Mouse (Mus musculus): ENCODE measurements around the gene Ctnna3. TPM values are rescaled to one million over a fixed set of nuclear protein-coding genes. Genes with fewer than 3 reads are reported as not detected.
"Not testable (repeated sequence)": the region's sequence is repeated elsewhere in the genome, so short reads cannot be mapped to it uniquely, and the experiment has no call there.

Ctnna3 gene
- polyA plus RNA-seq, 1 experiment from 2014 or later, result 18.5 TPM

- Histone ChIP-seq H3K27me3 (replicated peaks) (no peaks in the 10 kb centered on the region), H3K36me3 (no peaks in the 10 kb centered on the region), H3K9me3 (no peaks in the 10 kb centered on the region), H3K9ac (no peak overlapping the region), H3K27ac (replicated peaks) (0 out of 2 replicates have a peak overlapping the region, but pooled peaks have one; percentile 13), H3K4me3 (no peak overlapping the region), H3K4me2 (no peak overlapping the region), H3K4me1 (peaks cover 19% of the 10 kb centered on the region)
- no peak for ATAC-seq (ENCODE audit: extremely low read depth, insufficient number of reproducible peaks, low FRiP score, low TSS enrichment)
- WGBS, result 88% methylated on average over 9 of the region's 9 CpGs
Measured at GRCm38 (mm10) chr10:64224007-64224406, 794.1 kb downstream of the Ctnna3 start.

- Histone ChIP-seq H3K27ac (replicated peaks) (no peak overlapping the region), H3K9me3 (no peaks in the 10 kb centered on the region), H3K27me3 (replicated peaks) (no peaks in the 10 kb centered on the region), H3K4me1 (peaks cover 19% of the 10 kb centered on the region), H3K9ac (no peak overlapping the region), H3K4me3 (no peak overlapping the region), H3K36me3 (no peaks in the 10 kb centered on the region), H3K4me2 (no peak overlapping the region)
- ATAC-seq (ENCODE audit: extremely low read depth, insufficient number of reproducible peaks, low FRiP score, low TSS enrichment), result no peak
- WGBS, result 90% methylated on average over 6 of the region's 6 CpGs
Measured at GRCm38 (mm10) chr10:64224424-64224823, 794.5 kb downstream of the Ctnna3 start.

GRCm38 (mm10) chr10:64225826-64226225 lies 795.9 kb downstream of the Ctnna3 start:
- not testable (repeated sequence) for ATAC-seq (ENCODE audit: extremely low read depth, insufficient number of reproducible peaks, low FRiP score, low TSS enrichment); H3K27ac ChIP-seq (replicated peaks); H3K9ac ChIP-seq; H3K4me2 ChIP-seq; H3K27me3 ChIP-seq (replicated peaks); H3K9me3 ChIP-seq; H3K4me3 ChIP-seq; H3K36me3 ChIP-seq
- peaks cover 26% of the 10 kb centered on the region for H3K4me1 ChIP-seq

GRCm38 (mm10) chr10:64243421-64243820 lies 813.5 kb downstream of the Ctnna3 start:
- no peak overlapping the region for H3K4me2 ChIP-seq
- no peaks in the 10 kb centered on the region for H3K9me3 ChIP-seq
- no peak for ATAC-seq (ENCODE audit: extremely low read depth, insufficient number of reproducible peaks, low FRiP score, low TSS enrichment)
- H3K36me3 ChIP-seq, result no peaks in the 10 kb centered on the region
- H3K4me1 ChIP-seq, result peaks cover 10% of the 10 kb centered on the region; the same call in 1 of the 2 replicates
- no peak overlapping the region for H3K27ac ChIP-seq (replicated peaks)
- no peaks in the 10 kb centered on the region for H3K27me3 ChIP-seq (replicated peaks)
- no peak overlapping the region for H3K4me3 ChIP-seq
- no peak overlapping the region for H3K9ac ChIP-seq
- WGBS, result 70% methylated on average over 4 of the region's 4 CpGs

- WGBS, result 65% methylated on average over 4 of the region's 4 CpGs
- H3K9ac ChIP-seq, result no peak overlapping the region
- H3K27ac ChIP-seq (replicated peaks), result no peak overlapping the region
- no peaks in the 10 kb centered on the region for H3K4me1 ChIP-seq
- H3K9me3 ChIP-seq, result no peaks in the 10 kb centered on the region; the same call in 1 of the 2 replicates
- no peak for ATAC-seq (ENCODE audit: extremely low read depth, insufficient number of reproducible peaks, low FRiP score, low TSS enrichment)
- no peak overlapping the region for H3K4me2 ChIP-seq
- no peaks in the 10 kb centered on the region for H3K27me3 ChIP-seq (replicated peaks)
- no peak overlapping the region for H3K4me3 ChIP-seq
- H3K36me3 ChIP-seq, result no peaks in the 10 kb centered on the region
Measured at GRCm38 (mm10) chr10:64268156-64268555, 838.3 kb downstream of the Ctnna3 start.

- Histone ChIP-seq H3K27me3 (replicated peaks) (no peaks in the 10 kb centered on the region), H3K4me1 (no peaks in the 10 kb centered on the region), H3K9ac (no peak overlapping the region), H3K4me2 (no peak overlapping the region), H3K4me3 (no peak overlapping the region), H3K27ac (replicated peaks) (no peak overlapping the region), H3K36me3 (no peaks in the 10 kb centered on the region), H3K9me3 (no peaks in the 10 kb centered on the region; the same call in 1 of the 2 replicates)
- 60% methylated on average over 1 of the region's 1 CpGs for WGBS
- ATAC-seq (ENCODE audit: extremely low read depth, insufficient number of reproducible peaks, low FRiP score, low TSS enrichment), result no peak
Measured at GRCm38 (mm10) chr10:64275143-64275542, 845.2 kb downstream of the Ctnna3 start.

GRCm38 (mm10) chr10:64278836-64279235 lies 848.9 kb downstream of the Ctnna3 start:
- WGBS, result 53% methylated on average over 2 of the region's 2 CpGs
- no peak overlapping the region for H3K4me3 ChIP-seq

GRCm38 (mm10) chr10:64305802-64306201 lies 875.9 kb downstream of the Ctnna3 start:
- no peak overlapping the region for H3K4me2 ChIP-seq
- H3K4me1 ChIP-seq, result no peaks in the 10 kb centered on the region
- no peaks in the 10 kb centered on the region for H3K36me3 ChIP-seq
- ATAC-seq (ENCODE audit: extremely low read depth, insufficient number of reproducible peaks, low FRiP score, low TSS enrichment), result no peak
- no peak overlapping the region for H3K4me3 ChIP-seq
- no peak overlapping the region for H3K27ac ChIP-seq (replicated peaks)
- H3K9me3 ChIP-seq, result peaks cover 5% of the 10 kb centered on the region; the same call in 1 of the 2 replicates
- H3K9ac ChIP-seq, result no peak overlapping the region
- no peaks in the 10 kb centered on the region for H3K27me3 ChIP-seq (replicated peaks)

More at GRCm38 (mm10) chr10:64278836-64279235, 848.9 kb downstream of the Ctnna3 start:
- no peak overlapping the region for H3K27ac ChIP-seq (replicated peaks)
- H3K4me1 ChIP-seq, result no peaks in the 10 kb centered on the region
- H3K27me3 ChIP-seq (replicated peaks), result no peaks in the 10 kb centered on the region
- H3K36me3 ChIP-seq, result no peaks in the 10 kb centered on the region
- H3K9ac ChIP-seq, result no peak overlapping the region
- no peak for ATAC-seq (ENCODE audit: extremely low read depth, insufficient number of reproducible peaks, low FRiP score, low TSS enrichment)
- no peaks in the 10 kb centered on the region for H3K9me3 ChIP-seq
- H3K4me2 ChIP-seq, result no peak overlapping the region

GRCm38 (mm10) chr10:64311622-64312292 lies 881.9 kb downstream of the Ctnna3 start:
- WGBS, result 80% methylated on average over 2 of the region's 2 CpGs
- Histone ChIP-seq H3K4me1 (no peaks in the 10 kb centered on the region), H3K9me3 (no peaks in the 10 kb centered on the region)

GRCm38 (mm10) chr10:64320332-64320731 lies 890.4 kb downstream of the Ctnna3 start:
- H3K36me3 ChIP-seq, result no peaks in the 10 kb centered on the region
- no peaks in the 10 kb centered on the region for H3K27me3 ChIP-seq (replicated peaks)
- no peak for ATAC-seq (ENCODE audit: extremely low read depth, insufficient number of reproducible peaks, low FRiP score, low TSS enrichment)
- H3K27ac ChIP-seq (replicated peaks), result no peak overlapping the region
- 81% methylated on average over 7 of the region's 7 CpGs for WGBS
- H3K4me1 ChIP-seq, result no peaks in the 10 kb centered on the region
- H3K4me2 ChIP-seq, result no peak overlapping the region
- no peak overlapping the region for H3K9ac ChIP-seq
- no peak overlapping the region for H3K4me3 ChIP-seq
- H3K9me3 ChIP-seq, result no peaks in the 10 kb centered on the region

More at GRCm38 (mm10) chr10:64311622-64312292, 881.9 kb downstream of the Ctnna3 start:
- no peak overlapping the region for H3K9ac ChIP-seq
- no peak overlapping the region for H3K4me3 ChIP-seq
- no peak for ATAC-seq (ENCODE audit: extremely low read depth, insufficient number of reproducible peaks, low FRiP score, low TSS enrichment)
- H3K36me3 ChIP-seq, result no peaks in the 10 kb centered on the region
- no peak overlapping the region for H3K4me2 ChIP-seq
- H3K27me3 ChIP-seq (replicated peaks), result no peaks in the 10 kb centered on the region
- no peak overlapping the region for H3K27ac ChIP-seq (replicated peaks)

- no peaks in the 10 kb centered on the region for H3K4me1 ChIP-seq
- H3K27ac ChIP-seq (replicated peaks), result no peak overlapping the region
- no peaks in the 10 kb centered on the region for H3K36me3 ChIP-seq
- 71% methylated on average over 4 of the region's 4 CpGs for WGBS
- ATAC-seq (ENCODE audit: extremely low read depth, insufficient number of reproducible peaks, low FRiP score, low TSS enrichment), result no peak
- no peak overlapping the region for H3K4me2 ChIP-seq
- no peak overlapping the region for H3K4me3 ChIP-seq
- H3K9ac ChIP-seq, result no peak overlapping the region
- H3K27me3 ChIP-seq (replicated peaks), result no peaks in the 10 kb centered on the region
- no peaks in the 10 kb centered on the region for H3K9me3 ChIP-seq
Measured at GRCm38 (mm10) chr10:64342702-64343379, 912.9 kb downstream of the Ctnna3 start.

- no peak overlapping the region for H3K27ac ChIP-seq (replicated peaks)
Measured at GRCm38 (mm10) chr10:64373288-64373687, 943.4 kb downstream of the Ctnna3 start.

More at GRCm38 (mm10) chr10:64373288-64373687, 943.4 kb downstream of the Ctnna3 start:
- H3K4me2 ChIP-seq, result no peak overlapping the region
- no peaks in the 10 kb centered on the region for H3K27me3 ChIP-seq (replicated peaks)
- no peaks in the 10 kb centered on the region for H3K36me3 ChIP-seq
- 73% methylated on average over 3 of the region's 3 CpGs for WGBS
- ATAC-seq (ENCODE audit: extremely low read depth, insufficient number of reproducible peaks, low FRiP score, low TSS enrichment), result no peak
- H3K4me3 ChIP-seq, result no peak overlapping the region
- H3K4me1 ChIP-seq, result no peaks in the 10 kb centered on the region
- H3K9ac ChIP-seq, result no peak overlapping the region
- H3K9me3 ChIP-seq, result no peaks in the 10 kb centered on the region

Measured in heart, embryonic 13.5 days (tissue).